Mouse (Mus musculus) urinary bladder, adult 2 months (tissue): Measurements from ENCODE around the gene Slc5a4a. TPM values are rescaled to one million over a fixed set of nuclear protein-coding genes. Genes with fewer than 3 reads are reported as not detected.

ENCODE experiments used
- DNase-seq: peaks from one replicate; pipeline ENCODE4 v3.0.0; 2022; ENCODE audit warnings: low spot score
- polyA plus RNA-seq: library from polyadenylated mRNA; depleted of rRNA; stranded (reverse); fragments of >200 nt; gene quantifications from 2 replicates; pipeline ENCODE4 v1.2.3, GENCODE M21; 2012; rRNA removed

Gene Slc5a4a
- polyA plus RNA-seq, 1 experiment, result not detected

GRCm38 (mm10) chr10:76218240-76218639 lies 71.0 kb downstream of the Slc5a4a start:
- no peak for DNase-seq

- DNase-seq, result no peak
Observed at GRCm38 (mm10) chr10:76225944-76226343, 78.7 kb downstream of the Slc5a4a start.

GRCm38 (mm10) chr10:76229627-76230026 lies 82.4 kb downstream of the Slc5a4a start:
- DNase-seq, result no peak

GRCm38 (mm10) chr10:76237341-76238225 lies 90.3 kb downstream of the Slc5a4a start, which contains the start of gene Prmt2:
Gene Prmt2, minus strand, starts transcription at chr10:76237865.
- DNase-seq, result peak; percentile 82

Other genes with a start within 250 kb of the Slc5a4a start
- 41.7 and 46.8 TPM in 2 replicates for gene Smarcb1, start 225.8 kb upstream of the Slc5a4a start, polyA plus RNA-seq
- 140 and 179 TPM in 2 replicates for gene Chchd10, start 214.3 kb upstream of the Slc5a4a start, polyA plus RNA-seq
- 18.8 and 20.1 TPM in 2 replicates for gene Mmp11, start 211.0 kb upstream of the Slc5a4a start, polyA plus RNA-seq
- gene Gm867, start 206.8 kb upstream of the Slc5a4a start, polyA plus RNA-seq, result not detected in 2 replicates
- not detected in 2 replicates for gene Vpreb3, start 204.4 kb upstream of the Slc5a4a start, polyA plus RNA-seq
- gene Gm5134, start 192.9 kb upstream of the Slc5a4a start, polyA plus RNA-seq, result 0.04 and 0.10 TPM in 2 replicates
- 8.6 TPM in 2 replicates for gene Zfp280b, start 114.8 kb upstream of the Slc5a4a start, polyA plus RNA-seq
- not detected in 2 replicates for gene Slc5a4b, start 36.5 kb upstream of the Slc5a4a start, polyA plus RNA-seq
- gene Prmt2, start 90.4 kb downstream of the Slc5a4a start, polyA plus RNA-seq, result 44.5 and 49.6 TPM in 2 replicates
- 8.2 and 10.5 TPM in 2 replicates for gene S100b, start 106.4 kb downstream of the Slc5a4a start, polyA plus RNA-seq
- 12.8 and 15.0 TPM in 2 replicates for gene Dip2a, start 197.8 kb downstream of the Slc5a4a start, polyA plus RNA-seq